Mouse (Mus musculus) granulocyte monocyte progenitor cell, adult 5-6 weeks (primary cell): ENCODE measurements at regions not wholly inside any gene's neighbourhood (a gene's known extent, or its start where the extent isn't known, plus 50 kb on each side); places are given as distances from the start of the nearest gene placed in this dataset.

ENCODE experiments used
- ATAC-seq: replicated peaks from 2 replicates; pipeline ENCODE4 v1.8.0; 2016; ENCODE audit warnings: mild to moderate bottlenecking, moderate TSS enrichment, inconsistent platforms; ENCODE audit not compliant: poor library complexity, severe bottlenecking

- no peak for ATAC-seq
Observed at GRCm38 (mm10) chr4:32148597-32148996, 90.0 kb upstream of the Bach2 start.

GRCm38 (mm10) chr4:32149171-32149570 is 89.4 kb upstream of the Bach2 start:
- ATAC-seq, result no peak

GRCm38 (mm10) chr4:32153356-32153755 is 85.2 kb upstream of the Bach2 start:
- ATAC-seq, result peak; percentile 86

- no peak for ATAC-seq
Observed at GRCm38 (mm10) chr4:32156965-32157364, 81.6 kb upstream of the Bach2 start.

GRCm38 (mm10) chr4:32158451-32158850 is 80.2 kb upstream of the Bach2 start:
- ATAC-seq, result no peak

- ATAC-seq, result no peak
Observed at GRCm38 (mm10) chr4:32158886-32159285, 79.7 kb upstream of the Bach2 start.

GRCm38 (mm10) chr4:32160815-32161214 is 77.8 kb upstream of the Bach2 start:
- peak; percentile 80 for ATAC-seq

- ATAC-seq, result no peak
Observed at GRCm38 (mm10) chr4:32161871-32162656, 76.5 kb upstream of the Bach2 start.

- ATAC-seq, result peak; percentile 63
Observed at GRCm38 (mm10) chr4:32162694-32163240, 75.8 kb upstream of the Bach2 start.

- ATAC-seq, result no peak
Observed at GRCm38 (mm10) chr4:32164081-32164641, 74.4 kb upstream of the Bach2 start.

GRCm38 (mm10) chr4:32164736-32165241 is 73.8 kb upstream of the Bach2 start:
- ATAC-seq, result no peak

- ATAC-seq, result no peak
Observed at GRCm38 (mm10) chr4:32165918-32166528, 72.6 kb upstream of the Bach2 start.

- no peak for ATAC-seq
Observed at GRCm38 (mm10) chr4:32167151-32167550, 71.5 kb upstream of the Bach2 start.

GRCm38 (mm10) chr4:32170106-32170459 is 68.5 kb upstream of the Bach2 start:
- ATAC-seq, result no peak

- ATAC-seq, result peak; percentile 61
Observed at GRCm38 (mm10) chr4:32170460-32171192, 68.0 kb upstream of the Bach2 start.

- no peak for ATAC-seq
Observed at GRCm38 (mm10) chr4:32171291-32171690, 67.3 kb upstream of the Bach2 start.

- ATAC-seq, result no peak
Observed at GRCm38 (mm10) chr4:32172992-32173391, 65.6 kb upstream of the Bach2 start.

- no peak for ATAC-seq
Observed at GRCm38 (mm10) chr4:32174771-32175170, 63.8 kb upstream of the Bach2 start.

- ATAC-seq, result no peak
Observed at GRCm38 (mm10) chr4:32175231-32175630, 63.4 kb upstream of the Bach2 start.

GRCm38 (mm10) chr4:32175853-32176448 is 62.7 kb upstream of the Bach2 start:
- no peak for ATAC-seq
